Mouse (Mus musculus) brain, embryonic 18.5 days (tissue): ENCODE data around the gene Hist1h3h.
A peak's percentile ranks its signal among the peaks of the same experiment; 100 is the strongest.
"Not testable (repeated sequence)": the region's sequence is repeated elsewhere in the genome, so short reads cannot be mapped to it uniquely, and the experiment has no call there.

Source experiments
- DNase-seq: peaks from one replicate; pipeline ENCODE4 v3.0.0-alpha.2; 2012; ENCODE audit warnings: low read depth, low spot score

The Hist1h3h gene

DNA sequence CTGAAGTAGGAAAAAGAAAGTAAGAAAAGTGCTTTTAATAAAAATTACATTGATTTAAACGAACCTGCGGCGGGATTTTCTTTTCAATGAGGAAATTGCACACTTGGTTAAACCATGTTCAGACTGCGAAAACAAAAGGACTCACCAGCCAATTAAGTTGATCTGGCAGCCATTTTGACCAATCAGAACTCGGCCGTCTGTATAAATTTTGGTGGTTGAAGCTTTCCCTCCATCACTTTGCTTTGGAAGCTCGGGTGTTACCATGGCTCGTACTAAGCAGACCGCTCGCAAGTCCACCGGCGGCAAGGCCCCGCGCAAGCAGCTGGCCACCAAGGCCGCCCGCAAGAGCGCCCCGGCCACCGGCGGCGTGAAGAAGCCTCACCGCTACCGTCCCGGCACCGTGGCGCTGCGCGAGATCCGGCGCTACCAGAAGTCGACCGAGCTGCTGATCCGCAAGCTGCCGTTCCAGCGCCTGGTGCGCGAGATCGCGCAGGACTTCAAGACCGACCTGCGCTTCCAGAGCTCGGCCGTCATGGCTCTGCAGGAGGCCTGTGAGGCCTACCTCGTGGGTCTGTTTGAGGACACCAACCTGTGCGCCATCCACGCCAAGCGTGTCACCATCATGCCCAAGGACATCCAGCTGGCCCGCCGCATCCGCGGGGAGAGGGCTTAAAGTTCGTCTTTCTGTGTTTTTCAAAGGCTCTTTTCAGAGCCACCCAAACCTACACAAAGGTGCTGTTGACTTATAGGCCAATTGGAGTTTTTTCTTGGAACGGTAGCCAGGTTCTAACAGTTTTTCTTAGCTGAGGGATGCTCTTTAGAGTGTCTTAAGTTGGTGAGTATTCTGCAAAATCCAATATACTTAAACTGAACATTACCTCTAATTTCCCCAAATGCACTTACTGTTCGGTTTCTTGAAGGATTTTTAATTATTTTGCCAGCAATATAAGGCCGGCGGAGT is at the start of gene Hist1h3h:
Gene Hist1h3h, plus strand, starts transcription at position 263 of the 961 bp plus-strand sequence.
- DNase-seq, result peak; percentile 90

GRCm38 (mm10) chr13:21677305-21677704 is 40.2 kb upstream of the Hist1h3h start, which contains the start of gene Olfr1360:
Olfr1360 (minus strand) TSS chr13:21677405.
- DNase-seq, result no peak

GRCm38 (mm10) chr13:21697811-21698210 is 19.6 kb upstream of the Hist1h3h start, which contains the start of gene Olfr1359:
Olfr1359 (plus strand) TSS chr13:21698111.
- DNase-seq, result no peak

- DNase-seq, result no peak
Observed at GRCm38 (mm10) chr13:21706669-21707068, 10.8 kb upstream of the Hist1h3h start.

- DNase-seq, result no peak
Observed at GRCm38 (mm10) chr13:21710031-21710711, 7.3 kb upstream of the Hist1h3h start.

- DNase-seq, result no peak
Observed at GRCm38 (mm10) chr13:21710821-21711525, 6.5 kb upstream of the Hist1h3h start.

- DNase-seq, result no peak
Observed at GRCm38 (mm10) chr13:21711698-21712097, 5.8 kb upstream of the Hist1h3h start.

- DNase-seq, result no peak
Observed at GRCm38 (mm10) chr13:21714725-21715124, 2.7 kb upstream of the Hist1h3h start.

GRCm38 (mm10) chr13:21715131-21715863 is 2.2 kb upstream of the Hist1h3h start:
- DNase-seq, result no peak

DNA sequence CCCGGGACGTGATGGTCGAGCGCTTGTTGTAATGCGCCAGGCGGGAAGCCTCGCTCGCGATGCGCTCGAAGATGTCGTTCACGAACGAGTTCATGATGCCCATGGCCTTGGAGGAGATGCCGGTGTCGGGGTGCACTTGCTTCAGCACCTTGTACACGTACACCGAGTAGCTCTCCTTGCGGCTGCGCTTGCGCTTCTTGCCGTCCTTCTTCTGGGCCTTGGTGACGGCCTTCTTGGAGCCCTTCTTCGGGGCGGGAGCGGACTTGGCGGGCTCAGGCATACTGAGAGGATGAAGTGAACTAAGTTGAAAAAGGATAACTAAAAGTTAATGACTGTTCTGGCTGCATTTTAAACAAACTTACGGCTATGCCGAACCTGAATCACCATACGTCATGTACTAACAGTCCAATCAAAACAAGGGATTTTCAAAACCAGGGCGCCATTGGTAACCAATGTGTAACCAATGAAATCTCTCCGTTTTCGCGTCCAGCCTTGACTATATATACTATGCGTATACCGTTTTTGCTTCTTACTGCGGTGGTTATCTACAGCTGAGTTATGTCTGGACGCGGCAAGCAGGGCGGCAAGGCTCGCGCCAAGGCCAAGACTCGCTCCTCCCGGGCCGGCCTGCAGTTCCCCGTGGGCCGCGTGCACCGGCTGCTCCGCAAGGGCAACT is 1.5 kb upstream of the Hist1h3h start, which contains the start of the genes Hist1h2bl and Hist1h2ai:
Gene Hist1h2bl, minus strand, starts transcription at position 280 of the 676 bp plus-strand sequence.
Gene Hist1h2ai, plus strand, starts transcription at position 559 of the 676 bp plus-strand sequence.
- DNase-seq, result peak; percentile 94

DNA sequence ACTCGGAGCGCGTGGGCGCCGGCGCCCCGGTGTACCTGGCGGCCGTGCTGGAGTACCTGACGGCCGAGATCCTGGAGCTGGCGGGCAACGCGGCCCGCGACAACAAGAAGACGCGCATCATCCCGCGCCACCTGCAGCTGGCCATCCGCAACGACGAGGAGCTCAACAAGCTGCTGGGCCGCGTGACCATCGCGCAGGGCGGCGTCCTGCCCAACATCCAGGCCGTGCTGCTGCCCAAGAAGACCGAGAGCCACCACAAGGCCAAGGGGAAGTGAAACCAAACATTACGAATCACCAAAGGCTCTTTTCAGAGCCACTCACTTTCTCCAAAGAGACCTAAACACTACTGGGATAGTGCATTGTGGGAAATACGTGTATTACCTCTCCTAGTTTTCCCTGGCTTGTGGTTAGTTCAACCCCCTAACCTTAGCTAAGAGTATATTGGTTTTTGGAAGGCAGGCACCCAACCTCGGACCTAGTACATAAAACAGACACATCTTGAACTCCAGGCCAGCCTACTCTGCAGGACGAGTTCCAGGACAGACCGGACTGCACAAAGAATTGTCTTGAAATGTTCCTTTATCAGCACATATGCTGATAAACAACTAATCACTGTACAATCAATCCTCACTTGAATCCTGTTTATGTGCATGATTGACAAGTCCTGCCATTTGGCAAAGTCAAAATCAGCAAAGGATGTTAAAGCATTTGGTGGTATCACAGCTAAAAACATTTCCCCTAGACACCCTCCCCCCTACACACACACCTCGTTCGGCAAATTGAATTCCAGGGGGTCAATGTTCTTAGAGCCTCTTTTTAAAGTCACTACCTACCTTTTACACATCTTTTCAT is 693 bp upstream of the Hist1h3h start:
- not testable (repeated sequence) for DNase-seq

GRCm38 (mm10) chr13:21718381-21719080 is 1.1 kb downstream of the Hist1h3h start:
- no peak for DNase-seq

- DNase-seq, result not testable (repeated sequence)
Observed at GRCm38 (mm10) chr13:21721107-21721756, 3.8 kb downstream of the Hist1h3h start.

- DNase-seq, result peak; percentile 90
Observed at GRCm38 (mm10) chr13:21721757-21722372, 4.4 kb downstream of the Hist1h3h start, which contains the start of gene Hist1h2bm. Hist1h2bm (plus strand) TSS chr13:21722044.

- DNase-seq, result no peak
Observed at GRCm38 (mm10) chr13:21722373-21722925, 5.0 kb downstream of the Hist1h3h start.

GRCm38 (mm10) chr13:21722993-21723836 is 5.8 kb downstream of the Hist1h3h start:
- no peak for DNase-seq
